Mouse (Mus musculus) granulocyte monocyte progenitor cell, adult 5-6 weeks (primary cell): ENCODE results near the gene Grid1. TPM values are rescaled to one million over a fixed set of nuclear protein-coding genes. Genes with fewer than 3 reads are reported as not detected.

Source experiments
- ATAC-seq: replicated peaks from 2 replicates; pipeline ENCODE4 v1.8.0; 2016; ENCODE audit warnings: mild to moderate bottlenecking, moderate TSS enrichment, inconsistent platforms; ENCODE audit not compliant: poor library complexity, severe bottlenecking
- total RNA-seq, 2 experiments: library from RNA; stranded (forward) in 1 of 2; stranded (reverse) in 1 of 2; fragments of 200-712, 200-1000 nt in 1 of 2; fragments of >200 nt in 1 of 2; fragmentation: Nextera tagmentation in 1 of 2; gene quantifications; 2 replicates each; pipeline ENCODE4 v1.2.3; 2014 to 2017

The Grid1 gene
- total RNA-seq, 2 experiments from 2014 or later = not detected

GRCm38 (mm10) chr14:35326306-35326705 is 506.4 kb downstream of the Grid1 start:
- ATAC-seq = no peak

- ATAC-seq = no peak
Measured at GRCm38 (mm10) chr14:35336561-35336960, 516.7 kb downstream of the Grid1 start.

GRCm38 (mm10) chr14:35356011-35356410 is 536.1 kb downstream of the Grid1 start:
- no peak for ATAC-seq

- ATAC-seq = no peak
Measured at GRCm38 (mm10) chr14:35356480-35357085, 536.7 kb downstream of the Grid1 start.

- ATAC-seq = no peak
Measured at GRCm38 (mm10) chr14:35358136-35358821, 538.4 kb downstream of the Grid1 start.

GRCm38 (mm10) chr14:35365177-35365944 is 545.5 kb downstream of the Grid1 start:
- no peak for ATAC-seq

GRCm38 (mm10) chr14:35374374-35374773 is 554.5 kb downstream of the Grid1 start:
- ATAC-seq = no peak

- no peak for ATAC-seq
Measured at GRCm38 (mm10) chr14:35393591-35393990, 573.7 kb downstream of the Grid1 start.

GRCm38 (mm10) chr14:35404249-35404908 is 584.5 kb downstream of the Grid1 start:
- ATAC-seq = no peak

- ATAC-seq = no peak
Measured at GRCm38 (mm10) chr14:35430259-35430658, 610.4 kb downstream of the Grid1 start.

GRCm38 (mm10) chr14:35453702-35454101 is 633.8 kb downstream of the Grid1 start:
- ATAC-seq = no peak

GRCm38 (mm10) chr14:35468254-35468653 is 648.3 kb downstream of the Grid1 start:
- no peak for ATAC-seq

GRCm38 (mm10) chr14:35486017-35486416 is 666.1 kb downstream of the Grid1 start:
- no peak for ATAC-seq

- no peak for ATAC-seq
Measured at GRCm38 (mm10) chr14:35502324-35502723, 682.4 kb downstream of the Grid1 start.

GRCm38 (mm10) chr14:35519402-35519801 is 699.5 kb downstream of the Grid1 start:
- no peak for ATAC-seq

- ATAC-seq = no peak
Measured at GRCm38 (mm10) chr14:35538835-35539234, 718.9 kb downstream of the Grid1 start.

GRCm38 (mm10) chr14:35541254-35541991 is 721.5 kb downstream of the Grid1 start:
- no peak for ATAC-seq

GRCm38 (mm10) chr14:35541992-35542380 is 722.1 kb downstream of the Grid1 start:
- no peak for ATAC-seq

- no peak for ATAC-seq
Measured at GRCm38 (mm10) chr14:35554288-35554687, 734.4 kb downstream of the Grid1 start.

GRCm38 (mm10) chr14:35561244-35561893 is 741.5 kb downstream of the Grid1 start:
- ATAC-seq = no peak
